Mouse (Mus musculus) liver, postnatal 0 days (tissue): ENCODE data around the gene Rtkn2.

Experiments
- CTCF ChIP-seq: sonication (generic); IDR thresholded peaks from 2 replicates; pipeline ENCODE4 v1.5.1; 2016; ENCODE audit warnings: antibody characterized with exemption, low read depth
- EP300 ChIP-seq: IDR thresholded peaks from 2 replicates; pipeline ENCODE4 v1.6.1; 2016; ENCODE audit warnings: antibody characterized with exemption, low read depth, mild to moderate bottlenecking

- TF ChIP-seq EP300 (no peak), CTCF (no peak)
These were observed 41.4 kb downstream of the Rtkn2 start for GRCm38 (mm10) chr10:68020755-68021154.
